ENCODE assay signal across 9 mouse cellular contexts in genomic region chr1:171387099-171387498, GRCm38 (mm10). TPM values are rescaled to one million over a fixed set of nuclear protein-coding genes. Genes with fewer than 3 reads are reported as not detected.
DNase-seq lines count a peak whose midpoint lies in the region; ATAC-seq and TF ChIP-seq lines count a peak whose summit lies in the region.
"Had no signal": no experiment of that assay in that cellular context is flagged by ENCODE, and none has a peak within 500 bp of the region (broad histone marks: within the 10 kb centered on the region; RNA-seq: fewer than 3 reads in every experiment).

No protein-coding gene starts in this region.

- no peak overlapping the region for H3K4me3 ChIP-seq in layer of hippocampus, adult 2 months
- no peak overlapping the region for H3K4me3 ChIP-seq in embryonic facial prominence, embryonic 14.5 days (ENCODE audit: low read depth, low read length)
- H3K4me3 ChIP-seq: erythroblast, embryonic 14.5 days had no signal

- CTCF ChIA-PET in Patski (lab: Charles Lee), result interaction anchor here (1.0 to 1.5 kb wide), 2 partner anchors 29 to 62 kb away, joined by 3 read pairs; no protein-coding TSS in a partner anchor

- in situ Hi-C loops in Patski (cut with MboI; ENCODE audit: low pct_unique_long_range_greater_than_20kb), result no loop called here

- POLR2A ChIA-PET in Patski (lab: Charles Lee), result no interaction called here

- peak; percentile 53 for ATAC-seq in Patski
- no peak for ATAC-seq in embryonic facial prominence, embryonic 14.5 days (ENCODE audit: low read depth)

- no peak for DNase-seq in layer of hippocampus, adult 2 months (ENCODE audit: low spot score in 2 of 2)
- no peak for DNase-seq in layer of hippocampus, adult 9-10 months (ENCODE audit: low spot score)
- DNase-seq in Patski (ENCODE audit: low read depth, low spot score), result no peak
- peak; percentile 60 for DNase-seq in embryonic facial prominence, embryonic 14.5 days (ENCODE audit: low spot score)
- DNase-seq in retina, postnatal 1 day, result peak; percentile 50
- no peak for DNase-seq in gastrocnemius, postnatal 4 days (ENCODE audit: low spot score in 2 of 2)
- no peak for DNase-seq in ovary, postnatal 36 days (ENCODE audit: low spot score)
- no peak for DNase-seq in layer of hippocampus, adult 11-12 months (ENCODE audit: low spot score)

- no peak overlapping the region for H3K9ac ChIP-seq in embryonic facial prominence, embryonic 14.5 days (ENCODE audit: low read depth, low read length)

- H3K36me3 ChIP-seq in embryonic facial prominence, embryonic 14.5 days (ENCODE audit: control insufficient read depth, insufficient read depth, low read length), result no peaks in the 10 kb centered on the region

- H3K9me3 ChIP-seq in embryonic facial prominence, embryonic 14.5 days (ENCODE audit: control insufficient read depth, low read length), result no peaks in the 10 kb centered on the region

- H3K27me3 ChIP-seq in Patski, result no peaks in the 10 kb centered on the region
- H3K27me3 ChIP-seq in embryonic facial prominence, embryonic 14.5 days (replicated peaks; ENCODE audit: control insufficient read depth, insufficient read depth, low read length), result no peaks in the 10 kb centered on the region

- WGBS in embryonic facial prominence, embryonic 14.5 days, result 16% methylated on average over 6 of the region's 6 CpGs

- no peak overlapping the region for H3K27ac ChIP-seq in layer of hippocampus, adult 2 months
- no peak overlapping the region for H3K27ac ChIP-seq in embryonic facial prominence, embryonic 14.5 days (replicated peaks; ENCODE audit: low read depth, low read length)

- TF ChIP-seq CTCF in layer of hippocampus, adult 2 months (conservative IDR thresholded peaks at IDR 0.05), result peak; percentile 62
- TF ChIP-seq CTCF in Patski (IDR thresholded peaks at IDR 0.05), result no peak

- no peaks in the 10 kb centered on the region for H3K4me1 ChIP-seq in embryonic facial prominence, embryonic 14.5 days (ENCODE audit: control insufficient read depth, insufficient read depth, low read length)

- no peak overlapping the region for H3K4me2 ChIP-seq in embryonic facial prominence, embryonic 14.5 days (ENCODE audit: low read depth, low read length)

RNA-seq across cellular contexts. Expression of gene Arhgap30, which starts 1.7 kb away (rescaled TPM):
- total RNA-seq in layer of hippocampus, adult 2 months (2021), result 1 to 10 TPM; 1.9 to 2.2 TPM
- not detected for polyA plus RNA-seq in Patski (2021)
- 1.9 and 2.0 TPM in 2 replicates for polyA plus RNA-seq in embryonic facial prominence, embryonic 14.5 days (2014; fragmentation: Nextera tagmentation; extraction: Ambion mirVana)
- total RNA-seq in gastrocnemius, postnatal 4 days (2021), result 1 to 10 TPM; 3.3 to 3.5 TPM

RNA-seq across cellular contexts. Expression of gene Nectin4, which starts 17.2 kb away (rescaled TPM):
- total RNA-seq in layer of hippocampus, adult 2 months (2021), result 1 to 10 TPM; 5.1 to 6.1 TPM
- polyA plus RNA-seq in Patski (2021), result 0.04 TPM
- polyA plus RNA-seq in embryonic facial prominence, embryonic 14.5 days (2014; fragmentation: Nextera tagmentation; extraction: Ambion mirVana), result 7.7 and 10.7 TPM in 2 replicates
- under 1 TPM; 0.21 to 0.25 TPM for total RNA-seq in gastrocnemius, postnatal 4 days (2021)
- polyA plus RNA-seq: erythroblast, embryonic 14.5 days had no signal

RNA-seq across cellular contexts. Expression of gene Usf1, which starts 24.0 kb away (rescaled TPM):
- 100 to 1,000 TPM; 126 to 128 TPM for total RNA-seq in layer of hippocampus, adult 2 months (2021)
- polyA plus RNA-seq in Patski (2021), result 106 TPM
- polyA plus RNA-seq in embryonic facial prominence, embryonic 14.5 days (2014; fragmentation: Nextera tagmentation; extraction: Ambion mirVana), result 68.9 and 84.9 TPM in 2 replicates
- 10 to 100 TPM; 43.9 to 48.4 TPM for total RNA-seq in gastrocnemius, postnatal 4 days (2021)

RNA-seq across cellular contexts. Expression of gene Klhdc9, which starts 26.5 kb away (rescaled TPM):
- 1 to 10 TPM; 7.7 to 8.7 TPM for total RNA-seq in layer of hippocampus, adult 2 months (2021)
- not detected for polyA plus RNA-seq in Patski (2021)
- polyA plus RNA-seq in embryonic facial prominence, embryonic 14.5 days (2014; fragmentation: Nextera tagmentation; extraction: Ambion mirVana), result 2.2 and 3.0 TPM in 2 replicates
- under 1 TPM; 0.74 to 0.83 TPM for total RNA-seq in gastrocnemius, postnatal 4 days (2021)

RNA-seq across cellular contexts. Expression of gene Tstd1, which starts 31.6 kb away (rescaled TPM):
- total RNA-seq in layer of hippocampus, adult 2 months (2021), result 1 to 10 TPM; 4.1 to 5.6 TPM
- polyA plus RNA-seq in Patski (2021), result 1.2 TPM
- polyA plus RNA-seq in embryonic facial prominence, embryonic 14.5 days (2014; fragmentation: Nextera tagmentation; extraction: Ambion mirVana), result 2.0 and 3.6 TPM in 2 replicates
- 1 to 10 TPM; 1.1 to 1.3 TPM for total RNA-seq in gastrocnemius, postnatal 4 days (2021)
- polyA plus RNA-seq: erythroblast, embryonic 14.5 days had no signal

Comparison
In these comparisons a context has a peak if more than half of its experiments do, and no peak if none do; other contexts are left out.
1. DNase-seq: peak in embryonic facial prominence, embryonic 14.5 days (single experiment) and retina, postnatal 1 day (single experiment); none in layer of hippocampus, adult 2 months (0 of 2), layer of hippocampus, adult 9-10 months (single experiment), Patski (single experiment), gastrocnemius, postnatal 4 days (0 of 2), ovary, postnatal 36 days (single experiment) and layer of hippocampus, adult 11-12 months (single experiment).
2. RNA of gene Nectin4, which starts 17.2 kb away (total RNA-seq): 5.1 to 6.1 TPM in layer of hippocampus, adult 2 months; 0.21 to 0.25 TPM in gastrocnemius, postnatal 4 days; every median in the first group is over 4 times any median in the second.